Mouse (Mus musculus) embryo, embryonic 11.5 days (tissue): Measurements from ENCODE around the gene Uggt1.

ENCODE experiments used
- DNase-seq: peaks from one replicate; pipeline ENCODE4 v3.0.0-alpha.2; 2012; ENCODE audit warnings: low read depth, low spot score

Uggt1 gene

GRCm38 (mm10) chr1:36257276-36257675 is 12.8 kb upstream of the Uggt1 start:
- no peak for DNase-seq

- no peak for DNase-seq
Measured at GRCm38 (mm10) chr1:36255871-36256640, 11.5 kb upstream of the Uggt1 start.

GRCm38 (mm10) chr1:36254635-36255360 is 10.3 kb upstream of the Uggt1 start:
- no peak for DNase-seq

GRCm38 (mm10) chr1:36252791-36253190 is 8.3 kb upstream of the Uggt1 start:
- DNase-seq: peak; percentile 76

GRCm38 (mm10) chr1:36251426-36251825 is 6.9 kb upstream of the Uggt1 start:
- DNase-seq: no peak

GRCm38 (mm10) chr1:36246688-36247087 is 2.2 kb upstream of the Uggt1 start:
- DNase-seq: no peak

GRCm38 (mm10) chr1:36244828-36245215 is 302 bp upstream of the Uggt1 start:
- no peak for DNase-seq

GRCm38 (mm10) chr1:36243447-36244057 is 968 bp downstream of the Uggt1 start:
- DNase-seq: no peak

GRCm38 (mm10) chr1:36241903-36242429 is 2.6 kb downstream of the Uggt1 start:
- no peak for DNase-seq

- DNase-seq: no peak
Measured at GRCm38 (mm10) chr1:36240176-36240575, 4.3 kb downstream of the Uggt1 start.

GRCm38 (mm10) chr1:36239396-36239795 is 5.1 kb downstream of the Uggt1 start:
- DNase-seq: no peak

- no peak for DNase-seq
Measured at GRCm38 (mm10) chr1:36235855-36236254, 8.7 kb downstream of the Uggt1 start.

- DNase-seq: no peak
Measured at GRCm38 (mm10) chr1:36235057-36235639, 9.4 kb downstream of the Uggt1 start.

GRCm38 (mm10) chr1:36233218-36233617 is 11.3 kb downstream of the Uggt1 start:
- DNase-seq: no peak

GRCm38 (mm10) chr1:36230919-36231705 is 13.4 kb downstream of the Uggt1 start:
- DNase-seq: no peak

- DNase-seq: no peak
Measured at GRCm38 (mm10) chr1:36228461-36228860, 16.1 kb downstream of the Uggt1 start.

- no peak for DNase-seq
Measured at GRCm38 (mm10) chr1:36224648-36225047, 19.9 kb downstream of the Uggt1 start.

GRCm38 (mm10) chr1:36214324-36214723 is 30.2 kb downstream of the Uggt1 start:
- DNase-seq: no peak

GRCm38 (mm10) chr1:36201739-36202138 is 42.8 kb downstream of the Uggt1 start:
- no peak for DNase-seq

GRCm38 (mm10) chr1:36194482-36194881 is 50.0 kb downstream of the Uggt1 start:
- no peak for DNase-seq

GRCm38 (mm10) chr1:36191966-36192365 is 52.6 kb downstream of the Uggt1 start:
- DNase-seq: no peak
